Mouse (Mus musculus): ENCODE data around the gene Spg21. TPM values are rescaled to one million over a fixed set of nuclear protein-coding genes. Genes with fewer than 3 reads are reported as not detected.

The Spg21 gene
- 55.4 and 62.2 TPM in 2 replicates for polyA plus RNA-seq (2015; fragmentation: Nextera tagmentation; extraction: Ambion mirVana)

DNA sequence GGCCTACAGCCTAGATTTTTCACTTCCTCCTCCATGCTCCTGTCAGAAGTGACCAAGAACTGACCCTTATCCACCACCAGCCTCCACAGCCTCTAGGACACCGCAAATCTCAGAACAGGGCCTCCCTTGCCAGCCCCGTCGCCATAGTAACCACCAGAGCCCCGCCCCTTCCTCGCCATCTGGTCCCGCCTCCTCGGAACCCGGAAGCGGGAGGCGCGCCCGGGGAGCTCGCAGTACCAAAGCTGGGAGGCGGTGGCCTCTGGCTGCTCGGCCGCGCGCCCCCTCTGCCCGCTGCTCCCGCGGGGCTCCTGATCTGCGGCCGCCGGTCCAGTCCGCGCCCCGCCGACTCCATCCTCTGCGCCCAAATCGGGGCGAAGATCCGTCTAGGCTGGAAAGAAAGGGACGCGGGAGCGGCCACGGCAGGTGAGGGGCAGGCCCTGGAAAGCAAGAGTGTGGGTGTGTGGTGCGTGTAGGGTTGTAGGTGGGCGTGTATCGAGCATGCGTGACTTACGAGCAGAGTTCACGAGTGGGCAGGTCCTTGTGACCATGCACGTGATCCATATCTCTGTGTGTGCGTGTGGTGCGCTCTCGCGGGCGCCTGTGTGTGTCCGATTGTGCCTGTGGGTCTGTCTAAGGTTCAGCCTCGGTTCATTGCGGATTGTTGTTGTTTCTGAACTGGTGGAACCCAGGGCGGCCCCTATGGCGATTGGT, at the start of gene Spg21:
Spg21 (plus strand) TSS at position 216 of the 711 bp plus-strand sequence.
- Histone ChIP-seq H3K27ac (replicated peaks) (peak within 1 kb of the TSS; percentile 87), H3K4me2 (peak within 1 kb of the TSS; percentile 82), H3K4me3 (peak within 1 kb of the TSS; percentile 93), H3K36me3 (peaks cover 11% of the 10 kb centered on the region), H3K27me3 (replicated peaks) (no peaks in the 10 kb centered on the region), H3K9me3 (no peaks in the 10 kb centered on the region), H3K9ac (peak within 1 kb of the TSS; percentile 91), H3K4me1 (peaks cover 25% of the 10 kb centered on the region)
- WGBS, result under 1% methylated on average over 53 of the region's 53 CpGs
- ATAC-seq (ENCODE audit: extremely low read depth, insufficient number of reproducible peaks, low FRiP score, low TSS enrichment), result peak; percentile 94

DNA sequence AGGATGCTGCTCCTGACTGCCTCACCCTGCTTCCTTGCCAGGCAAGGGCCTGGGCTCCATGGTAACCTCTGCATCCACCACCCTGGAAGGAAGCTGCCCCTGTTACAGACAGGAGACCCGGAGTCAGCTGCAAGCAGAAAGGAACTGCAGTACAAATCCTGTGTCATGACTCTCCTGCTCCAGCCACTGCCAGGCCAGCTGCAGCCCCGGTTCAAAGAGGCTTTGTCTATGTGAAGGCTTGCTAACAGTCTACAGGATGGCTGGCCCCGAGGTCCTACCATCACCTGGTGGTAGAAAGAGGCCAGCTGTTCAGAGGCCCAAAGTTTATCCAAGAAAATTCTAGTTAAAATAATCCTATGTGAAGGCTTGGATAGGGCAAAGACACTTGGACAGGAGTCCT, 49.4 kb upstream of the Spg21 start:
- Histone ChIP-seq H3K4me2 (no peak overlapping the region), H3K4me3 (no peak overlapping the region), H3K27me3 (replicated peaks) (peaks cover 3% of the 10 kb centered on the region; the same call in 1 of the 2 replicates), H3K4me1 (no peaks in the 10 kb centered on the region), H3K36me3 (0 out of 2 replicates have a peak, but pooled peaks cover 3% of the 10 kb centered on the region), H3K9me3 (no peaks in the 10 kb centered on the region), H3K9ac (no peak overlapping the region), H3K27ac (replicated peaks) (no peak overlapping the region)
- ATAC-seq (ENCODE audit: extremely low read depth, insufficient number of reproducible peaks, low FRiP score, low TSS enrichment), result no peak
- 55% methylated on average over 3 of the region's 3 CpGs for WGBS

DNA sequence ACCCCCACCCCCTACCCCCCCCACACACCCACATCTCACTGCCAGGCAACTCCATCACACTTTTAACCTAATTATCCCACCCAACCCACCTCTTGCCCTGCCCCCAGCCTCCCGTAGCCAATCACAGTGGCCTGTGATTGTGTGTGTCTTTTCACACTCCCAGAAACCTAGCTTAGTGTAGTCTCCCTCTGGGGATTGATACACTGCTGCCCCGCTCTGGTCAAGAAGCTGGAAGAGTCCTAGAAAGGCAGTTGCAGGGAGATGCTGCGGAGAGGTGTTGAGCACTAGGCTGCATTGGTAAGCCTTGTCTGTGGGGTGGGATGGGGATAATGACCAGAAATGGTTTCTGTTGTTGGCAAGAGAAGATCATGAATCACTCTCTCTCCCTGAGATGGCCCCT, 43.0 kb upstream of the Spg21 start:
- Histone ChIP-seq H3K9me3 (no peaks in the 10 kb centered on the region), H3K4me2 (no peak overlapping the region), H3K36me3 (no peaks in the 10 kb centered on the region), H3K4me1 (no peaks in the 10 kb centered on the region), H3K4me3 (no peak overlapping the region), H3K27me3 (replicated peaks) (peaks cover 3% of the 10 kb centered on the region; the same call in 1 of the 2 replicates), H3K27ac (replicated peaks) (no peak overlapping the region), H3K9ac (no peak overlapping the region)
- WGBS, result 34% methylated on average over 3 of the region's 3 CpGs
- ATAC-seq (ENCODE audit: extremely low read depth, insufficient number of reproducible peaks, low FRiP score, low TSS enrichment), result no peak

DNA sequence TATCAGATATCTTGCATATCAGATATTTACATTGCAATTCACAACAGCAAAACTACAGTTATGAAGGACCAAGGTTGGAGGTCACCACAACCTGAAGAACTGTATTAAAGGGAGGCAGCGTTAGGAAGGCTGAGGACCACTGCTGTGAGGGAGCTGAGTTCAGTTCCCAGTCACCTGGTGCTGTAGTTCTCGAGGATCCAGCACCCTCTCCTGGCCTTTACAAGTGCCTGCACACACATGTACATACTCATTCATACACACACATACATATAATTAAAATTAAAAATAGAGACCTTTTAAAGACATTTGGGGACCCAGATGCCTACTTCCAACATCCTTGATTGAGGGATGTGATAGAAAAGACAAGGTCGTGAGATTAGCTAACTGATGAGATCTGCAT, 41.1 kb upstream of the Spg21 start:
- ATAC-seq (ENCODE audit: extremely low read depth, insufficient number of reproducible peaks, low FRiP score, low TSS enrichment), result no peak
- Histone ChIP-seq H3K27ac (replicated peaks) (no peak overlapping the region), H3K9ac (no peak overlapping the region), H3K27me3 (replicated peaks) (no peaks in the 10 kb centered on the region; the same call in 1 of the 2 replicates), H3K36me3 (no peaks in the 10 kb centered on the region), H3K9me3 (no peaks in the 10 kb centered on the region), H3K4me1 (no peaks in the 10 kb centered on the region), H3K4me3 (no peak overlapping the region), H3K4me2 (no peak overlapping the region)
- WGBS, result 63% methylated on average over 3 of the region's 3 CpGs

DNA sequence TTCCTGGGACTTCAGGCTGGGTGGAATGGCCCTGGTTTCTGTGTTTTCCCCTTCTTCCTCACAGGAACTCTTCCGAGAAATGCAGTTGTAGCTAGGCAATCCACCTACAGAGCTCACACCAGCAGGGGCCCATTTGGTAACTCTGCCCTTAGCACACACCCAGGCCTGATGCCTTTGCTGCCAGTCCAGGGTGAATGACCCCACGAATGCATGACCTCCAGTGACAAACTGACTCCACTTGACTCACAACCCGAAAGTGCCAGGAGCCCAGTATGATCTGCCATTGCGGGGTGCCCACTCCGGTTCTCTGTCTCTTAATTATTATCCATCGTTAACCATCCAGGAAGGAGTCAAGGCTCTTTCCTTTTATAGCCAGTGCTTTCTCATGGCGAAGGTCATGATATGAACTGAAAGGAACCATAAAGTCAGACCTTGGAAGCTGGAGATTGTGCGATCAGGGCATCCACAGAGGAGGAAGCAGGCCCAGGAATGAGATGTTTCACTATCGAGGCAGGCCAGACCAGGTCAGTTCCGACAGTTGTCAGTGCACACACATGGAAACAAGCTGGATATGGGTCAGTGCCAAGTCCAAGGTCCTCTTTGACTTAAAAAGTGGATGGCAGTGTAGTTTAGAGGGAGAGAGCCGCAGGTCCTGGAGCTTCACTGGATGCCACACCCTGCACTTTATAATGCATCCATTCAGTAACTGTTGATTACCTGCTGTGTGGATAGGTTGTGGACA, 37.8 kb upstream of the Spg21 start, which contains the start of gene Slc51b:
Slc51b (minus strand) TSS at position 196 of the 742 bp plus-strand sequence.
- Histone ChIP-seq H3K4me3 (no peak within 1 kb of the TSS), H3K27me3 (replicated peaks) (no peaks in the 10 kb centered on the region), H3K27ac (replicated peaks) (no peak within 1 kb of the TSS), H3K9ac (no peak within 1 kb of the TSS), H3K9me3 (no peaks in the 10 kb centered on the region), H3K4me2 (no peak within 1 kb of the TSS), H3K36me3 (no peaks in the 10 kb centered on the region), H3K4me1 (no peaks in the 10 kb centered on the region)
- WGBS, result 71% methylated on average over 11 of the region's 11 CpGs
- ATAC-seq (ENCODE audit: extremely low read depth, insufficient number of reproducible peaks, low FRiP score, low TSS enrichment), result no peak

DNA sequence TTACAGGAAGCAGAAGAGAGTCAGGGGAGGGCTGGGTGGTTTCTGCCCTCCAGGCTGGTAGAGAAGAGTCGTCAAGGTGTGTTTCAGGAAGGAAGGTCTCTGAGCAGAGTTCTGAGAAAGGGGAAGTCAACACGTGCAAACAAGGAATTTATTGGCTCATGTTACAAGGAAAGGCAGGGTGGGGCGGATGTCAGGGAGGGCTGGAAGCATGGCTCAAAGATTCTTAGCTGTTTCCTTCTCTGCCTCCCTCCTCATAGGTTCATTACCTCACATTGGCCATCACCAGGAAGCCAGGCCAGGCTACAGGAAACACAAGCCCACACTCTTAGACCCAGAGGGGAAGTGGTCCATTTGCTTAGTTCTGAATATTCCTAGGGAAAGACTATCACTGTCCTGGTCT, 36.4 kb upstream of the Spg21 start:
- H3K4me2 ChIP-seq, result no peak overlapping the region
- no peaks in the 10 kb centered on the region for H3K27me3 ChIP-seq (replicated peaks)
- no peaks in the 10 kb centered on the region for H3K9me3 ChIP-seq
- no peak overlapping the region for H3K27ac ChIP-seq (replicated peaks)
- no peaks in the 10 kb centered on the region for H3K4me1 ChIP-seq
- no peaks in the 10 kb centered on the region for H3K36me3 ChIP-seq
- no peak overlapping the region for H3K4me3 ChIP-seq
- H3K9ac ChIP-seq, result no peak overlapping the region
- WGBS, result 27% methylated on average over 3 of the region's 3 CpGs
- ATAC-seq (ENCODE audit: extremely low read depth, insufficient number of reproducible peaks, low FRiP score, low TSS enrichment), result no peak

DNA sequence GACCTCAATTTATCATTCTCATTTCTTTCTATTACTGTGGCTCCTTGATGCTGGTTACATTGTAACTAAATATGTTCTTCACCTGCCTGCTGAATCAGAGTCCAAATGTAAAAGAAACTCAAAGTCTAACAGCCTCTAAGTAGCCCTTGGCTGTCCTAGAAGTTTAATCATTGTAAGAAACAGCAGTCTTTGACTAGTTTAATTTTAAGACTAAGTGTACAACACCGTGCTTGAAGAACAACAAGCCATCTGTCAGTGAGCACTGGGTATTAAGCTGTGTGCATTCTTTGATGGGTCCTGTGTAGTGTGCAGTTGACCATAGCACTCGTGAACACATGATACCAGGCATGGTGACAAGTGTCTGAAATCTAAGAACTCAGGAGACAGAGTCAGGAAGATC, 33.2 kb upstream of the Spg21 start:
- H3K27me3 ChIP-seq (replicated peaks), result no peaks in the 10 kb centered on the region
- no peaks in the 10 kb centered on the region for H3K4me1 ChIP-seq
- no peak overlapping the region for H3K4me3 ChIP-seq
- no peaks in the 10 kb centered on the region for H3K9me3 ChIP-seq
- ATAC-seq (ENCODE audit: extremely low read depth, insufficient number of reproducible peaks, low FRiP score, low TSS enrichment), result no peak
- H3K36me3 ChIP-seq, result no peaks in the 10 kb centered on the region
- no peak overlapping the region for H3K27ac ChIP-seq (replicated peaks)
- H3K9ac ChIP-seq, result no peak overlapping the region
- no peak overlapping the region for H3K4me2 ChIP-seq
- WGBS, result 64% methylated on average over 2 of the region's 2 CpGs

DNA sequence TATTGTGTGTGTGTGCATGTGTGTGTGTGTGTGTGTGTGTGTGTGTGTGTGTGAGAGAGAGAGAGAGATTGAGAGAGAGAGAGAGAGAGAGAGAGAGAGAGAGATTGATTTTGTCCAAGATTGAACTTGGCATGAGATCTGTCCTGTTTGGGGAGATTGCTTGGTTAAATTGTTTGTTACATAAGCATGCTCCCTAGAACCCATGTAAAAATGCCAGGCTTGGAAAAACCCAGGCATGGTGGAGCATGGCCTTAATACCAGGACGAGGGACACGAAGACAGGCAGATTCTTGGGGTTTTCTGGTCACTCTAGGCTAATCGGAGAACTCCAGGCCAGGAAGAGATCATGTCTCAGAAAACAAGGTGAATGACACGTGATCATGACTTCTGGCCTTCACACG, 32.7 kb upstream of the Spg21 start:
- H3K27ac ChIP-seq (replicated peaks), result no peak overlapping the region
- H3K4me1 ChIP-seq, result no peaks in the 10 kb centered on the region
- H3K27me3 ChIP-seq (replicated peaks), result no peaks in the 10 kb centered on the region
- no peaks in the 10 kb centered on the region for H3K36me3 ChIP-seq
- no peaks in the 10 kb centered on the region for H3K9me3 ChIP-seq
- H3K4me3 ChIP-seq, result no peak overlapping the region
- H3K4me2 ChIP-seq, result no peak overlapping the region
- 69% methylated on average over 5 of the region's 5 CpGs for WGBS
- H3K9ac ChIP-seq, result no peak overlapping the region
- ATAC-seq (ENCODE audit: extremely low read depth, insufficient number of reproducible peaks, low FRiP score, low TSS enrichment), result no peak

DNA sequence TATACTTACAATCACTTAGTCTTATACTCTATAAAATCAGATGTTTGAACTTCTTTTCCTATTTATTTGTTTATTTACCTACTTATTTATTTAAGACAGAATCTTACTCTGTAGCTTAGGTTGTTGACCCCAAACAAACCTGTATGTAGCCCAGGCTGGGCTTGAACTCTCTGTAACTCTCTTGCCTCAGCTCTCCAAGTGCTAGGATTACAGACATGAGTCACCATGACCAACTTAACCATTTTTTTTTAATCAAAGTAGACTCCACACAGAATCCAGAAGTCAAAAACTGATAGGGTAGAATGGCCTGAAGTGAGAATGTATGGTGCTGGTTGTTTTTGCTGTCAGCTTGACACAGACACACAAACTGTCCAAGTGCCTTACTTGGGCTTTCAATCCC, 30.3 kb upstream of the Spg21 start:
- Histone ChIP-seq H3K9ac (no peak overlapping the region), H3K4me2 (no peak overlapping the region), H3K9me3 (no peaks in the 10 kb centered on the region), H3K27ac (replicated peaks) (no peak overlapping the region), H3K4me3 (no peak overlapping the region), H3K27me3 (replicated peaks) (no peaks in the 10 kb centered on the region), H3K36me3 (no peaks in the 10 kb centered on the region), H3K4me1 (no peaks in the 10 kb centered on the region)
- no peak for ATAC-seq (ENCODE audit: extremely low read depth, insufficient number of reproducible peaks, low FRiP score, low TSS enrichment)

DNA sequence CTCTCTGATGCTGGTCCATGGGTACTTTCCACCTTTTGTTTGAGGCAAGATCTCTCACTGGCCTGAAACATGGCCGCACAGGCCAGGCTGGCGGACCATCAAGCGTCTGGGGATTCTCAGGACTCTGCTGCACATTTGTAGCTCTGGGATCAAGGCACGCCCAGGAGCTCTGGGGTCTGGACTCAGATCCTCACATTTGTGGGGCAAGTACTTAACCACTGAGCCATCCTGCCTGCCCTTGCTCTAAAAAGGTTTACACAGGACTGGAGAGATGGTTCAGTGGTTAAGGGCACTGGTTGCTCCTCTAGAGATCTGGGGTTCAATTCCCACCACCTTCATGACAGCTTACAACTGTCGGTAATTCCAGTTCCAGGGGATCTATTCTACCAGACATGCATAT, 29.8 kb upstream of the Spg21 start:
- H3K27me3 ChIP-seq (replicated peaks), result no peaks in the 10 kb centered on the region
- no peak overlapping the region for H3K9ac ChIP-seq
- 85% methylated on average over 5 of the region's 5 CpGs for WGBS
- H3K9me3 ChIP-seq, result no peaks in the 10 kb centered on the region
- no peaks in the 10 kb centered on the region for H3K4me1 ChIP-seq
- H3K36me3 ChIP-seq, result no peaks in the 10 kb centered on the region
- ATAC-seq (ENCODE audit: extremely low read depth, insufficient number of reproducible peaks, low FRiP score, low TSS enrichment), result no peak
- H3K27ac ChIP-seq (replicated peaks), result no peak overlapping the region
- no peak overlapping the region for H3K4me2 ChIP-seq
- no peak overlapping the region for H3K4me3 ChIP-seq

DNA sequence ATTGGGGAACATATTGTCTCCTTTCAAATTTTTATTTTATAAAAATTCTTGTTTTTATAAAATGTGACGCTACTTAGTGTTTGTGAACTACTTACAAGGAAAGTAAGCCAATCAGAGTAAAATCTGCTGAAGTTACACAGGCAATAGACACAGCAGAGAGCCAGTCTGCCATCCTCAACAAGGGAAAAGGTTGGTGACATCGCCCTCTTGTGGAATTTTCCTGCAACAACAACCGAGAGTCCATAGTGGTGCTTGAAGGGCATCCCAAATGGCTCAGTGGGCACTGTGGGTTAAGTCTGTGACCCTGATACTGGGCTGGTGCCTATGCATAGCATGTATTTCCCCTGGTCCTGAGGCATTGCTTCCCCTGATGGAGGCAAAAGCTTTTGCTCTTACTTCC, 28.5 kb upstream of the Spg21 start:
- no peak overlapping the region for H3K4me3 ChIP-seq
- H3K4me1 ChIP-seq, result peaks cover 8% of the 10 kb centered on the region
- WGBS, result 1% methylated on average over 3 of the region's 3 CpGs
- no peaks in the 10 kb centered on the region for H3K36me3 ChIP-seq
- no peak for ATAC-seq (ENCODE audit: extremely low read depth, insufficient number of reproducible peaks, low FRiP score, low TSS enrichment)
- no peaks in the 10 kb centered on the region for H3K9me3 ChIP-seq
- H3K27me3 ChIP-seq (replicated peaks), result no peaks in the 10 kb centered on the region
- no peak overlapping the region for H3K27ac ChIP-seq (replicated peaks)
- H3K9ac ChIP-seq, result no peak overlapping the region
- H3K4me2 ChIP-seq, result no peak overlapping the region

DNA sequence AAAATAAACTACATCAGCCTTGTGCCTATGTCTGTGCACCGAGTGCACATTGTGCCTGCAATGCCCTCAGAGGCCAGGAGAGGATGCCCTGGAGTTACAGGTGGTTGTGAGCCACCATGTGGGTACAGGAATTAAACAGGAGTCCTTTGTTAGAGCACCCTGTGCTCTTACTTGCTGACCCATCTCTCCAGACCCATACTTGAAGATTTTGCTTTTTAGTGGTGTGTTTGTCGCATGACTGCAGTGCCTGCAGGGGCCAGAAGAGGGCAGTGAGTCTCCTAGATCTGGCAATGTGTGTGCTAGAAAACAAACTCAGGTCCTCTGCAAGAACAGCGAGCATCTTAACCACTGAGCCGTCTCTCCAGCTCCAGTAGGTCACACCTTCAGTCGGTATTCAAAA, 26.6 kb upstream of the Spg21 start:
- H3K4me3 ChIP-seq, result no peak overlapping the region
- peaks cover 8% of the 10 kb centered on the region for H3K4me1 ChIP-seq
- H3K27ac ChIP-seq (replicated peaks), result no peak overlapping the region
- ATAC-seq (ENCODE audit: extremely low read depth, insufficient number of reproducible peaks, low FRiP score, low TSS enrichment), result no peak
- no peaks in the 10 kb centered on the region for H3K27me3 ChIP-seq (replicated peaks)
- H3K9ac ChIP-seq, result no peak overlapping the region
- H3K36me3 ChIP-seq, result peaks cover 14% of the 10 kb centered on the region
- no peaks in the 10 kb centered on the region for H3K9me3 ChIP-seq
- WGBS, result 62% methylated on average over 5 of the region's 5 CpGs
- H3K4me2 ChIP-seq, result no peak overlapping the region

All from heart, embryonic 13.5 days (tissue).